Mouse (Mus musculus) adrenal gland, postnatal 36 days (tissue): ENCODE measurements around the gene Med11. TPM values are rescaled to one million over a fixed set of nuclear protein-coding genes. Genes with fewer than 3 reads are reported as not detected.
"Not testable (repeated sequence)": the region's sequence is repeated elsewhere in the genome, so short reads cannot be mapped to it uniquely, and the experiment has no call there.

Experiments used
- DNase-seq, 2 experiments: peaks; one replicate each; pipeline ENCODE4 v3.0.0; 2021; ENCODE audit warnings: mixed read lengths in 1 of 2
- long read RNA-seq, 2 experiments: library from polyadenylated mRNA; stranded (forward); transcript quantifications; one replicate each; pipeline ENCODE4 v2.0.0; 2021; ENCODE audit warnings: borderline sequencing depth in 2 of 2
- total RNA-seq, 2 experiments: library from RNA; stranded (reverse); gene quantifications; 2 replicates each; pipeline ENCODE4 v1.2.3; 2021

Gene Med11
- total RNA-seq, result 10 to 100 TPM; 20.3 to 24.4 TPM
- long read RNA-seq, experiment 1, transcript Med11-201 (3 exons, 902 nt), result major isoform, 8 of 19 reads
- long read RNA-seq, experiment 1, partial matches to known transcripts, result 0 of 19 reads
- long read RNA-seq, experiment 1, other reads (novel, unspliced or antisense), result 10 of 19 reads
- long read RNA-seq, experiment 2, transcript Med11-201 (3 exons, 902 nt), result major isoform, 5 of 7 reads
- long read RNA-seq, experiment 2, partial matches to known transcripts, result 0 of 7 reads
- long read RNA-seq, experiment 2, other reads (novel, unspliced or antisense), result 2 of 7 reads

DNA sequence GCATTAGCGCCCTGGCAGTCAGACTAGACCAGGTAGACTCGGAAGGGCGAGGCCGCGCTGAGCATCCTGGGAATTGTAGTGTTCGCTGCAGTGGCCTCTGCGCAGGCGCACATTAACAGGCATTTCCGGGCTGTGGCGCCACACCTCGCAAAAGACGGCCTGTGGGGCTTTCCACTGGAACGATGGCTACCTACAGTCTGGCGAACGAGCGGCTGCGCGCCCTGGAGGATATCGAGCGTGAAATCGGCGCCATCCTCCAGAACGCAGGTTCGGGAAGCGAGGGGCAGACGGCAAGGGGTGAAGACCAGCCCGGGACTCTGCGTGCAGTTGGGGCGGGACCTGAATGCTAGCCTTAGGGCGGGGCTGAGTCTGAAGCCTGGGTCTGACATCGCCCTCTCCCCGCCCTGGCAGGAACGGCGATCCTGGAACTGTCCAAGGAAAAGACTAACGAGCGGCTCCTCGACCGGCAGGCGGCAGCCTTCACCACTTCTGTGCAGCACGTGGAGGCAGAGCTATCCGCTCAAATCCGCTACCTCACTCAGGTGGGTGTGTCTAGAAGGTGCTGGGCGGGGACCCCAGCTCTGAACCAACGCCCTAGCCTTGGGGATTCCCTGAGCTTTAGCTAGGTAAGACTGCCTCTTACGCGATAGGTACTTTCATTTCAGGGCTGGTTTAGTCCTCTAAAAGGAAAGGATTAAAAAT lies at the start of gene Med11:
Gene Med11, plus strand, starts transcription at position 123 of the 702 bp plus-strand sequence.
- DNase-seq, result peak; percentile 97 to 98

- no peak for DNase-seq
These were observed 48.1 kb upstream of the Med11 start for GRCm38 (mm10) chr11:70403598-70403997.

DNA sequence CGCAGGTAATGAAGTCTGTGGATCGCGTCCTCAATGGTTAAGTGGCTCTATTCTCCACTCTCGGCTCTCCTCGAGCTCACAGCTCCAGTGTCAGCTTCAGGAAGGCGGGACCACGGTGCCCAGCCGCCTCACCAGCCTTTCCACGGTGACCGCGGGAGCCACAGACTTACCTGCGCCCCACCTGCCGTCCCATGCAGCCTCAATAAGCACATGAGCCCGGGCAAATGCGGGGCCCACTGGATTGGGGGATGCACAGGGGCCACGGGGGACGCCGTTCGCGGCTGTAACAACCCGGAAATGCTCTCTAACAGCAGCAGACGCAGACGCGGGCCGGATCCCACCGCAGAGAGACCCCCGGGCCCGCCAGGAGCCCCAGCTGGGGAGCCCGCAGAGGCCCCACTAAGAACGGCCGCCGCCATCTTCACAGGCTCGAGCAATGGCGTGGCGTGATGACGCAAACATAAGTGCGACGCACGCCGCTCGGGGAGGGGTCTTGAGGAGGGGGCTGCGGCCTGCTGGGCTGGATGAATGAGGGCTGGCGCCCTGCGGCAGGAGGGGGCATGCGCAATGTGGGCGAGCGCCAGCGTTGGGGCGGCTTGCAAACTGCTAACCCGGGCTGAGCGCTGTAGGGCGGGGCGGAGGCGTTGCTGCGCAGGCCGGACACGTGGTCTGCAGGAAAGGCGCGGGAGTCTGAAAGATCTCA lies 42.0 kb upstream of the Med11 start, which contains the start of gene Pelp1:
Gene Pelp1, minus strand, starts transcription at position 438 of the 703 bp plus-strand sequence.
- DNase-seq, result peak; percentile 88 to 89

DNA sequence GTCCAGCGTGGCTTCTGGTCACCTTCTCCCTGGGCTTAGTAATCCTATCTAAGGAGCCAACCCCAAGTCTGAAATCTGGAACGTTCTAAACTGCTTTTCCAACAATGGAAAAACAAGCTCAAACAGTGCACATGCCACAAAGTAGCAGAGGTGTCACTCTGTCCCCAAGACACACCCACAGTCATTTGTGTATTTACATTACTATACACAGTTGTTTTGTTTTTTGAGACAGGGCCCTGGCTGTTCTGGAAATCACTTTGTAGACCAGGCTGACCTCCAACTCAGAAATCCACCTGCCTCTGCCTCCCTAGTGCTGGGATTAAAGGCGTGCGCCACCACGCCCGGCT lies 41.4 kb upstream of the Med11 start:
- no peak for DNase-seq

GRCm38 (mm10) chr11:70412591-70412990 lies 39.1 kb upstream of the Med11 start:
- no peak for DNase-seq

DNA sequence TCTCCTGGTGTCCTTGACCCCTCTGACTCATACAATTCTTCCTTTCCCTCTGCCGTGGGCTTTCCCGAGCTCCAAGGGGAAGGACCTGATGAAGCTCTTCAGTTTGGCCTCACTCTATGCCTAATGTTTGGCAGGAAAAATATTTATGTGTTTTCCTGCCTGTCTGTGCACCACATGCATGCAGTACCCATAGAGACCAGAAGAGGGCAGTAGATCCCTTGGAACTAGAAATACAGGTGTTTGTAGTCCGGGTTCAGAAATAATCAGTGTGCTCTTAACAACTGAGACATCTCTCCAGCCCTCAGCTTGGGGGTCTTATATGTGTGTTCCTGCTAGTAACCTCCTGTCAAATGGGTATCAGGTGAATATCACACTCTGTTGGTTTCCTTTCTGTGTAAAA lies 37.8 kb upstream of the Med11 start:
- peak; percentile 71 to 79 for DNase-seq

DNA sequence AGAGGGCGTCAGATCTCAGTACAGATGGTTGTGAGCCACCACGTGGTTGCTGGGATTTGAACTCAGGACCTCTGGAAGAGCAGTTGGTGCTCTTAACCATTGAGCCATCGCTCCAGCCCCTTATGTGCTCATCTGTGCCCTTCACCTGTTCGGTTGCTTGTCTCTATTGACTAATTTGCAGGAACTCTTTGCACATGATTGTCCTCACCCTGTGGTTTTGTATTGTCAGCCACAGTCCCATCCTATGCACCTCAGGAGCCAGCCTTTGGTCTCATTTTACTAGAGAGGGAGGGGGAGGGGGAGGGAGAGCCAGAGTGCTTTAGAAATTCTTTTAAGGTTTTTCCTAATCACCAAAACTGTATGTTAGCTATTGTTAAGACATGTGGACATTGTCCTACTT lies 33.5 kb upstream of the Med11 start:
- no peak for DNase-seq

DNA sequence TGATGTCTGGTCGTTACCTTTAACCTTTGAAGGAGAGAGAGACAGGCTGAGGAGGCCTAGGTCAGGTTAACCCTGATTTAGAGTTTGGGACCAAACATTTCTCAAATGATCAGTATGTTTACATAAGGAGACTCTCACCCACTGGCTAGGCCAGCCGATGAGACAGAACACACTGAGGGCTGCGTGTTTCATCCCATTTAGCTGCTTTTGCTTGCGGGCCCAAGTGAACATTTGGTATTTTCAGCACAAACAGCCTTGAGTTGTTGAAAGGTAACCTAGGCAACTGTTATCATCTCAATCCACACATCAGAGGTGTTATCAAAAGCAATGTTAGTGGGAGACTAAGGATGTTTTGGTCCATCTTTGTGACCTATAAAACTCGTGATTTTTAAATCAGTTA lies 32.2 kb upstream of the Med11 start:
- DNase-seq, result no peak

- DNase-seq, result not testable (repeated sequence)
These were observed 25.1 kb upstream of the Med11 start for GRCm38 (mm10) chr11:70426598-70426997.

- no peak for DNase-seq
These were observed 20.1 kb upstream of the Med11 start for GRCm38 (mm10) chr11:70431574-70431973.

- DNase-seq, result peak; percentile 100
These were observed 19.4 kb upstream of the Med11 start, which contains the start of gene Arrb2 for GRCm38 (mm10) chr11:70432048-70432894. Gene Arrb2, plus strand, starts transcription at chr11:70432635.

DNA sequence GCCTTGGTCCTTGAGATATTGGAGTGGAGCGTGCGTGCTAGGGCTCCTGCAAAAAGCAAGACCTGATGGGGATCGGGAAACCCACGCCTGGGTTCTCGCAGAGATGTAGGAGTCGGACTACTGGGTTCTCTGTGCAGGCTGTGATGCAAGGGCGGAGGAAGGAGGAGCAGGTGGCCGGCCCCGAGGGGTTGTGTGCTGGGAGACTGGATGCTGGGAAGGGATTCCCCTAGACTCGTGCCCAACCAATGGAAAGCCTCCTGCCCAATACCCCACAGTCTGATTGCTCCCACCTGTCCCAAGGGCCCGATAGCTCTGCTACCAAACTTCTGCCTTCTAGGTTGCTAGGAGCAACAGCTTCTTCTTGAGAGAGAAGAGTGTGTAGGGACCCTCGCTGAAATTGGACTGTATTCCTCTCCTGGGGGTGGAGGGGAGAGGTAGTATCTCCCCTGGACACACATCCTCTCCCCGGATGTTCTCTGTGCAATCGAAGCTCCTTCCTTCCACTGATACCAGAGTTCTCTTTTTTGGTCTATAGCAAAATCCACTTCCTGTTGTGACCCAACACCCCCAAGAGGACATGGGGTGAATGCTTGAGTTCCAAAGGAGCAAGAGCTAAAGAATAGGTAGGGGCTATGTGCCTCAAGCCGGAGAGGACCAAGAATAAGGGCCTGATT lies 18.7 kb upstream of the Med11 start:
- DNase-seq, result peak in 1 of 2 experiments; percentile 49

GRCm38 (mm10) chr11:70433569-70433943 lies 18.2 kb upstream of the Med11 start:
- DNase-seq, result no peak

DNA sequence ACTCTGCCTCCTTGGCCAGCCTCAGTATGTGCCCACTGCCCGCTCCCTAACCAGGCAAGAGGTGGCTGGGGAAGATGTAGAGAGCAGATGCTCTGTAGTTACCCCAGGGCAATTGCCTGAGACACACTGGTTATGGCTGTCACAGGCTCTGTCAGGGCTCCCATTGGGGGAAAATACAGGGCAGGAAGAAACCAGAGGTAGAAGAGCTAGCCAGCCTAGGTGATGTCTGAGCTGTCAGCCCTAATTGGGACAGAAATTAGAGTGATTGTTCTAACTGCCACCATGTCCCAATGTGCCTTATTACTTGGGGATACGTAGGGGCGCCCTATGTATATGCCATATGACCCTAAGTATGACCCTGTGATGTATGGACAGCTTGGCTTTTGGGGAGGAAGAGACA lies 17.8 kb upstream of the Med11 start:
- no peak for DNase-seq

GRCm38 (mm10) chr11:70435476-70435875 lies 16.2 kb upstream of the Med11 start:
- no peak for DNase-seq

DNA sequence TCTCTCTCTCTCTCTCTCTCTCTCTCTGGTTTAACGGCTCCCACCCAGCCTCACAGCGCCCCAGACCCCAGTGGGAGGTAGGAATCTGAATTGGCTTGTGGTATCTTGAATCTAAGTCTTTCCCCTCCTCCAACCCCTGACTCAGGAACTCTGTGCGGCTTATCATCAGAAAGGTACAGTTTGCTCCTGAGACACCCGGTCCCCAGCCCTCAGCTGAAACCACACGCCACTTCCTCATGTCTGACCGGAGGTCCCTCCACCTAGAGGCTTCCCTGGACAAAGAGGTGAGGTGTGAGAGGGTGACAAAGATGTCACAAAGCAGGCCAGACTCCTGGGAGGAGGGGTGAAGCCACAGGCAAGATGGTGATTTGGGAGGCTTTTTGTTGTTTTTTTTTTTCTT lies 14.3 kb upstream of the Med11 start:
- no peak for DNase-seq

DNA sequence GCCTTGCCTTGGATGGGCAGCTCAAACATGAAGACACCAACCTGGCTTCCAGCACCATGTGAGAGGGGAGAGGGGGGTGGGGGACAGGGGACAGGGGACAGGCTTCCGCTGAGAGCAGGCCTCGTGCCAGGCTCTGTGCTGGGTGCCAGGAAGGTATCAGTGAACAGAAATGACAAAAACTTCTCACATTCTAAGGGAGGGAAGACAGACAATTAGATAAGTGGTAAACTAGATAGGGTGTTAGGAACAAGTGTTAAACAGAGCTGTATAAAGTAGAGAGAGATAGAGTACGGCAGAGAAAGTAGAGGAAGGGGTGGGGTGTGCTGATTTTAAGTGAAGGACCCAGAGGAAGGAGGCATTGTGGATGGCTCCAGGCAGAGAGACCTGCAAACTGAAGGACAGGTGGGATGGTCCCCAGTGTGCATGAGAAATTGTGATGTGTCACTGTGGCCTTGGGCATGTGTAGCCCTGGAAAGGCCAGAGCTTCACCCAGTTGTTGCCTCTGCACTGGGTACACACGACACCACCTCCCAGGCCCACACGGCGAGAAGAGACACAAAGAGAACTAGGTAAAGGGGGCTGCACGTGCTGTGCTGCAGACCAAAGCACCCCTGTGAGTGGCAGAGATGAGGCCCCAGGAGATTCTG lies 12.9 kb upstream of the Med11 start:
- DNase-seq, result peak; percentile 29 to 46

- no peak for DNase-seq
These were observed 11.1 kb upstream of the Med11 start for GRCm38 (mm10) chr11:70440637-70441036.

- DNase-seq, result no peak
These were observed 9.8 kb upstream of the Med11 start for GRCm38 (mm10) chr11:70441882-70442281.

DNA sequence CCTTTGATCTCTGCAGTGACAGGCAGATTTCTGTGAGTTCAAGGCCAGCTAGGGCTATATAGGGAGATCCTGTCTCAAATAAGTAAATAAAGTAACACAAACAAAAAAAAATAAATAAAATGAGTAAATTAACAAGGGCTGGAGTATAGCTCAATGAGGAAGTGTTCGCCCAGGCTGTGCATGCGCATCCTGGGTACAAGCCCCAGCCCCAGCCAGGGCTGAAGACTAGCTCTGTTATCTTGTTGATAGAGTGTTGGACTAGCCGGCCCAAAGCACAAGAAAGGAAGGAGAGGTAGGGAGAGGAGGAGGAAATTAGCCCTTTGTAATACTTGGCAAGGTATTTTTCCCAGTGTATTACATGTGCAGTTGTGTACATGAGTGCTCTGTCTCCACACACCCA lies 7.8 kb upstream of the Med11 start:
- no peak for DNase-seq

- no peak for DNase-seq
These were observed 7.1 kb upstream of the Med11 start for GRCm38 (mm10) chr11:70444667-70445066.
